Mouse (Mus musculus): ENCODE data around the gene Slc9a8.

DNA sequence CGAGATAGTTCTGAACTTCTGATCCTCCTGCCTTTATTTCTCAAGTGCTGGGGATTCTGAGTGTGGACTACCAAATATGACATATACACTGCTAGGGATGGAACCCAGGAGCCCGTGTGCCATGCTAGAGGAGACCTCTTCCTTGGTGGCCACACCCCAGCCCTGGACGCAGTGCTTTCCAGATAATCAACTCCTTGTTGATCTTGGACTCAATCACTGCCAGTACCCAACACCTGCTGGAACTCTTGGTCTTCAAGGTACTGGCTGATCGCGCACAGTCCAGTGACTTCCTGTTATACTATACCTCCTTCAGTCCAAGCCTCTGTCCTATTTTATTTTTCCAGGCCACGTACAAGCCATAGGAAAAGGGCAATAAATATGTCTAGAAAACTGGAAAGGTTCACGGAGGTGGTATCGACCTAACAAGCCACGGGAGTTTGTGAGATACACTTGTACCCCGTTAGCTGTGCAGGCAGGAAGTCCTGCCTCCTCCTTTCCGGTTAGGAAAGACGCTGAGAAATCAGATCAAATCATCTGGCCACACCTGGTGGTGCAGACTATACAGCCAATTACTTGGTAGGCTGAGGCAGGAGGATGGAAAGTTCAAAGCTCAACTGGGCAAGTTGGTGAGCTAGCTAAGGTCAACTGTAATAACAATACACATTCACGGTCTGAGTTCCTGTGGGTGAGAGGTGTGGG lies 81.2 kb downstream of the Slc9a8 start:
- TF ChIP-seq CTCF (IDR thresholded peaks at IDR 0.05; ENCODE audit: borderline replicate concordance, control insufficient read depth, extremely low read depth, insufficient read depth, low read length, poor library complexity): no peak
- no peak for TF ChIP-seq POLR2A (IDR thresholded peaks at IDR 0.05; ENCODE audit: control insufficient read depth, extremely low read depth, insufficient read depth, low read length, poor library complexity)
